Mouse (Mus musculus) ES-Bruce4 (cell line): ENCODE measurements around the gene Chst8. TPM values are rescaled to one million over a fixed set of nuclear protein-coding genes. Genes with fewer than 3 reads are reported as not detected.

ENCODE experiments used
- H3K27ac ChIP-seq: 2 replicates; pipeline ENCODE4 v1.5.1; 2012; ENCODE audit warnings: low read length, inconsistent platforms; ENCODE audit not compliant: insufficient read depth
- H3K27me3 ChIP-seq: 2 replicates; pipeline ENCODE4 v1.6.1; 2012; ENCODE audit warnings: mild to moderate bottlenecking, low read length, inconsistent platforms; ENCODE audit not compliant: control insufficient read depth, poor library complexity, insufficient read depth, severe bottlenecking
- H3K36me3 ChIP-seq: 2 replicates; pipeline ENCODE4 v1.6.1; 2012; ENCODE audit warnings: inconsistent platforms, mild to moderate bottlenecking, low read length, moderate library complexity; ENCODE audit not compliant: control insufficient read depth, poor library complexity, insufficient read depth, severe bottlenecking
- H3K4me1 ChIP-seq: one replicate; pipeline ENCODE4 v1.8.1; 2011; ENCODE audit warnings: low read length; ENCODE audit not compliant: control insufficient read depth, insufficient read depth
- H3K4me3 ChIP-seq: 2 replicates; pipeline ENCODE4 v1.5.1; 2011; ENCODE audit warnings: low read depth, mild to moderate bottlenecking, low read length
- H3K9ac ChIP-seq: 2 replicates; pipeline ENCODE4 v1.6.1; 2012; ENCODE audit warnings: low read depth, mild to moderate bottlenecking, inconsistent platforms; ENCODE audit not compliant: poor library complexity, severe bottlenecking
- H3K9me3 ChIP-seq: replicated peaks from 2 replicates; pipeline ENCODE4 v1.6.1; 2012; ENCODE audit warnings: mild to moderate bottlenecking, low read length, inconsistent platforms; ENCODE audit not compliant: control insufficient read depth, poor library complexity, insufficient read depth, severe bottlenecking
- CTCF ChIP-seq: IDR thresholded peaks from one replicate; pipeline ENCODE4 v1.8.1; 2011; ENCODE audit warnings: low read depth, low read length
- EP300 ChIP-seq: IDR thresholded peaks from 2 replicates; pipeline ENCODE4 v1.6.1; 2011; ENCODE audit warnings: low read depth, low read length; ENCODE audit not compliant: insufficient read depth
- POLR2A ChIP-seq: IDR thresholded peaks from one replicate; pipeline ENCODE4 v1.8.1; 2011; ENCODE audit warnings: low read length; ENCODE audit not compliant: insufficient read depth
- polyA plus RNA-seq: library from polyadenylated mRNA; stranded (reverse); fragments of >200 nt; gene quantifications from 2 replicates; pipeline ENCODE4 v1.2.4, GENCODE M21; 2011; ENCODE audit warnings: low read depth; ENCODE audit not compliant: missing spikeins, insufficient read depth, insufficient read length

Chst8 gene
- polyA plus RNA-seq, 1 experiment = 4.8 TPM

DNA sequence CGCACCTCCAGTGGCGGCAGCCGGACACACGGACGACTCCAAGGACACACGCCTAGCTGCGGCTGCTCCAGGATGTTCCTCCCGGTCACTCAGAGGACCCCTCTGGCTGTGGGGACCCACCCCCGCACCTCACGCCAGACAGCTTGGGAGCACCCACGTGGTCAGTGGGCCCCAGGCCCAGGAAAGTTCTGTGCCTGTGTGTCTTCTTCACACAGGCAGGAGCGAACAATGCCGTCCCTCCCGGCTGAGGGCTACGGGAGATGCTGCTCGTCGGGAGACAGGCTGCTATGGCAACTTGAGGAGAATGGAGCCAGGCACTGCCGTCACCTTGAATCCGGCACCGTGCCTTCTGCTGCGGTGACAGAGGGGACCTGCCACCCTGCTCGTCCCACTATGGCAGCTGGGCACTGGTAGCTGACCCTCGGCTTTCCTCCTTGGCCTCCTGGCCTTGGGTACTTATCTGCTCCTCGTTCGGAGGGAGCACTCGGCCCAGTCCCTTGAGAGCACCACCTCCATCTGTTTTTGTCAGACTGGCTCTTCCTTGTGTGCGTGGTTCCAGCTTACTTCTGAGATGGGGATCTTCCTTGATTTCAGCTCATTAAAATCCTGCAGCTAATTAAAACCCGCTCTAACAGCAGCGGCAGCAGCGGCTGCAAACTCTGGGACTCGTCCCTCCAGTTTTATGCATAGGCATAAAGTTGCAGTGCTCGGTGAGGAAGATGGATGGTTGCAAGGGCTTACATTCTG is 59.2 kb downstream of the Chst8 start:
- Histone ChIP-seq H3K9ac (no peak overlapping the region), H3K27ac (no peak overlapping the region), H3K27me3 (no peaks in the 10 kb centered on the region), H3K4me1 (peaks cover 6% of the 10 kb centered on the region), H3K9me3 (no peaks in the 10 kb centered on the region), H3K36me3 (no peaks in the 10 kb centered on the region), H3K4me3 (peak overlapping the region; percentile 15; the same call in 1 of the 2 replicates)
- no peak for TF ChIP-seq EP300
- TF ChIP-seq CTCF = no peak

- H3K36me3 ChIP-seq = no peaks in the 10 kb centered on the region
- H3K4me1 ChIP-seq = peaks cover 6% of the 10 kb centered on the region
- H3K9me3 ChIP-seq = no peaks in the 10 kb centered on the region
- no peak overlapping the region for H3K9ac ChIP-seq
- H3K27me3 ChIP-seq = no peaks in the 10 kb centered on the region
- no peak overlapping the region for H3K27ac ChIP-seq
- no peak overlapping the region for H3K4me3 ChIP-seq
- TF ChIP-seq EP300 (peak; percentile 83), POLR2A (no peak), CTCF (no peak)
Observed at GRCm38 (mm10) chr7:34752151-34752762, 60.3 kb downstream of the Chst8 start.

GRCm38 (mm10) chr7:34750350-34750749 is 62.2 kb downstream of the Chst8 start:
- H3K4me1 ChIP-seq = peaks cover 6% of the 10 kb centered on the region
- no peak for TF ChIP-seq POLR2A
- no peak for TF ChIP-seq CTCF
- no peak for TF ChIP-seq EP300
- H3K9me3 ChIP-seq = no peaks in the 10 kb centered on the region
- no peaks in the 10 kb centered on the region for H3K27me3 ChIP-seq
- H3K9ac ChIP-seq = no peak overlapping the region
- no peak overlapping the region for H3K4me3 ChIP-seq
- no peaks in the 10 kb centered on the region for H3K36me3 ChIP-seq
- no peak overlapping the region for H3K27ac ChIP-seq

GRCm38 (mm10) chr7:34749753-34750152 is 62.8 kb downstream of the Chst8 start:
- TF ChIP-seq CTCF (peak; percentile 85), EP300 (no peak), POLR2A (no peak)
- Histone ChIP-seq H3K4me1 (peaks cover 6% of the 10 kb centered on the region), H3K27ac (no peak overlapping the region), H3K27me3 (no peaks in the 10 kb centered on the region), H3K9me3 (no peaks in the 10 kb centered on the region), H3K9ac (no peak overlapping the region), H3K36me3 (no peaks in the 10 kb centered on the region), H3K4me3 (no peak overlapping the region)

- Histone ChIP-seq H3K27me3 (no peaks in the 10 kb centered on the region), H3K9me3 (no peaks in the 10 kb centered on the region), H3K9ac (no peak overlapping the region), H3K36me3 (no peaks in the 10 kb centered on the region), H3K4me1 (peaks cover 6% of the 10 kb centered on the region), H3K27ac (no peak overlapping the region), H3K4me3 (no peak overlapping the region)
- TF ChIP-seq CTCF (no peak), POLR2A (no peak), EP300 (no peak)
Observed at GRCm38 (mm10) chr7:34748501-34748900, 64.0 kb downstream of the Chst8 start.

GRCm38 (mm10) chr7:34747661-34748060 is 64.8 kb downstream of the Chst8 start:
- Histone ChIP-seq H3K9me3 (no peaks in the 10 kb centered on the region), H3K27me3 (no peaks in the 10 kb centered on the region), H3K4me1 (peaks cover 6% of the 10 kb centered on the region), H3K27ac (no peak overlapping the region), H3K4me3 (no peak overlapping the region), H3K36me3 (no peaks in the 10 kb centered on the region), H3K9ac (no peak overlapping the region)
- TF ChIP-seq CTCF = no peak
- no peak for TF ChIP-seq EP300
- TF ChIP-seq POLR2A = no peak
